Mouse (Mus musculus): ENCODE measurements at regions not wholly inside any gene's neighbourhood (a gene's known extent, or its start where the extent isn't known, plus 50 kb on each side); places are given as distances from the start of the nearest gene placed in this dataset.

DNA sequence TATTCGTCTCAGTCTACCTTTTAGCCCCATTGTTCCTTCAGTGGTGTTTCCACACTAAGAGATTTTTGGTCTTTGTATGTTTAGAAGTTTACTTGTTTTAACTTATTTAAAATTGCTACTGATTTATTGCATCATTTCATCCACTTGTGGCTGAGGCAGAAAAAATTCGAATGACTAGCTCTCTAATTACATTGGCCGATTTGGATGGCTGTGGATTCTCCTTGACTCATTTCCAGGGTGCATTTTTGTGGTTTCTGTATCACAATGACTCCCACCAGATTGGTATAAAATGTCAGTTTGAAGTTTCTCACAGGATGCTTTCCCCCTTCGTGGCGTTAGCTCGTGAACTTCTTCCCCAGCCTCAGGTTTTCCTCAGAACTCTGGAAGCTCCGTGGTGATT is 217.5 kb upstream of the Isl1 start:
- DNase-seq (no peak), ATAC-seq (ENCODE audit: low FRiP score, low TSS enrichment) (no peak)
- Histone ChIP-seq H3K4me2 (ENCODE audit: low read length) (no peak overlapping the region), H3K9me3 (ENCODE audit: control insufficient read depth, low read length) (no peaks in the 10 kb centered on the region), H3K4me3 (replicated peaks; ENCODE audit: low read depth, low read length) (no peak overlapping the region), H3K27me3 (ENCODE audit: control insufficient read depth, insufficient read depth, low read length) (no peaks in the 10 kb centered on the region), H3K27ac (replicated peaks; ENCODE audit: low read depth, low read length) (no peak overlapping the region), H3K4me1 (ENCODE audit: control insufficient read depth, insufficient read depth, low read length) (no peaks in the 10 kb centered on the region), H3K36me3 (ENCODE audit: control insufficient read depth, insufficient read depth, low read length) (no peaks in the 10 kb centered on the region), H3K9ac (replicated peaks; ENCODE audit: low read length) (no peak overlapping the region)
- 79% methylated on average over 7 of the region's 7 CpGs for WGBS

GRCm38 (mm10) chr13:116523713-116524303 is 214.3 kb upstream of the Isl1 start:
- no peak overlapping the region for H3K9ac ChIP-seq (replicated peaks; ENCODE audit: low read length)
- no peak overlapping the region for H3K4me2 ChIP-seq (ENCODE audit: low read length)
- no peak overlapping the region for H3K4me3 ChIP-seq (replicated peaks; ENCODE audit: low read depth, low read length)
- no peaks in the 10 kb centered on the region for H3K4me1 ChIP-seq (ENCODE audit: control insufficient read depth, insufficient read depth, low read length)
- H3K36me3 ChIP-seq (ENCODE audit: control insufficient read depth, insufficient read depth, low read length), result no peaks in the 10 kb centered on the region
- ATAC-seq (ENCODE audit: low FRiP score, low TSS enrichment) (0 out of 2 replicates have a peak, but pooled peaks have one; percentile 43), DNase-seq (peak; percentile 45)
- no peaks in the 10 kb centered on the region for H3K9me3 ChIP-seq (ENCODE audit: control insufficient read depth, low read length)
- no peak overlapping the region for H3K27ac ChIP-seq (replicated peaks; ENCODE audit: low read depth, low read length)
- 6% methylated on average over 8 of the region's 8 CpGs for WGBS
- H3K27me3 ChIP-seq (ENCODE audit: control insufficient read depth, insufficient read depth, low read length), result no peaks in the 10 kb centered on the region

DNA sequence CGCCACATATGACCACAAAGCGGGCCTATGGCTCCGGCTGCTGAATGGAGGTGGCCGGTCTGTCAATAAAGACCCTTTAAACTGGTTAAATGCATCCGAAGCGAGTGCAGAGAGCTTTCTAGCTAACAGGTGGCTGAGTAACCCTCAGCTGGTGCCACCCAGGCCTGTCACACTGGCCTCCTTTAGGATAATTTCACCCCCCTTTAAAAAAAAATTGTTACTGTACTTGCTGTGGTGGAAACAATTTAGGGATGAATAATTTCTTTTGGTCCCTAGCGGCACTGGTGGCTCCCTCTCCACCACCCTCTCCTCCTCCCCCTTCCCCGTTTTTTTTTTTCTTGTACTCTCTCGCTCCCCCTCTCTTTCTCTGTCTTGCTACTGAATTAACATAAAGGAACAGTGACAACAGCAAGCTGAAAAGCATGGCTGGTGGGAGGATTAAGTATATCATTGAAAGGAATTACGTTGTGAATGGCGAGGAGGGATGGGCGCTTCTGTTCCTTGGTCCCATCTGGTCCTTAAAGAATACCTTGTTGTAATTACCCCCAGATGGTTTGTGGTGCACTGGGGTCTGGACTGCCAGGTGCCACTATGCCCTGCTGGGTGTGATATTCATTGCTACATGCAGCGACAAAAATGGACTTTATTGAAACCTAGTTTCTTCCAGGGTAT is 205.3 kb upstream of the Isl1 start:
- H3K36me3 ChIP-seq (ENCODE audit: control insufficient read depth, insufficient read depth, low read length), result no peaks in the 10 kb centered on the region
- no peaks in the 10 kb centered on the region for H3K27me3 ChIP-seq (ENCODE audit: control insufficient read depth, insufficient read depth, low read length)
- peaks cover 7% of the 10 kb centered on the region for H3K4me1 ChIP-seq (ENCODE audit: control insufficient read depth, insufficient read depth, low read length)
- H3K4me3 ChIP-seq (replicated peaks; ENCODE audit: low read depth, low read length), result no peak overlapping the region; the same call in 1 of the 2 replicates
- H3K27ac ChIP-seq (replicated peaks; ENCODE audit: low read depth, low read length), result no peak overlapping the region
- peak; percentile 89 for ATAC-seq (ENCODE audit: low FRiP score, low TSS enrichment)
- no peaks in the 10 kb centered on the region for H3K9me3 ChIP-seq (ENCODE audit: control insufficient read depth, low read length)
- peak; percentile 68 for DNase-seq
- no peak overlapping the region for H3K9ac ChIP-seq (replicated peaks; ENCODE audit: low read length)
- 2% methylated on average over 13 of the region's 13 CpGs for WGBS
- peak overlapping the region; percentile 52 for H3K4me2 ChIP-seq (ENCODE audit: low read length)

- WGBS, result 24% methylated on average over 7 of the region's 7 CpGs
- Histone ChIP-seq H3K9me3 (ENCODE audit: control insufficient read depth, low read length) (no peaks in the 10 kb centered on the region), H3K36me3 (ENCODE audit: control insufficient read depth, insufficient read depth, low read length) (no peaks in the 10 kb centered on the region), H3K9ac (replicated peaks; ENCODE audit: low read length) (no peak overlapping the region), H3K27me3 (ENCODE audit: control insufficient read depth, insufficient read depth, low read length) (no peaks in the 10 kb centered on the region), H3K27ac (replicated peaks; ENCODE audit: low read depth, low read length) (no peak overlapping the region), H3K4me3 (replicated peaks; ENCODE audit: low read depth, low read length) (no peak overlapping the region; the same call in 1 of the 2 replicates), H3K4me2 (ENCODE audit: low read length) (peak overlapping the region; percentile 52), H3K4me1 (ENCODE audit: control insufficient read depth, insufficient read depth, low read length) (peaks cover 7% of the 10 kb centered on the region)
- DNase-seq (no peak), ATAC-seq (ENCODE audit: low FRiP score, low TSS enrichment) (peak; percentile 62)
Measured at GRCm38 (mm10) chr13:116514256-116514639, 204.8 kb upstream of the Isl1 start.

DNA sequence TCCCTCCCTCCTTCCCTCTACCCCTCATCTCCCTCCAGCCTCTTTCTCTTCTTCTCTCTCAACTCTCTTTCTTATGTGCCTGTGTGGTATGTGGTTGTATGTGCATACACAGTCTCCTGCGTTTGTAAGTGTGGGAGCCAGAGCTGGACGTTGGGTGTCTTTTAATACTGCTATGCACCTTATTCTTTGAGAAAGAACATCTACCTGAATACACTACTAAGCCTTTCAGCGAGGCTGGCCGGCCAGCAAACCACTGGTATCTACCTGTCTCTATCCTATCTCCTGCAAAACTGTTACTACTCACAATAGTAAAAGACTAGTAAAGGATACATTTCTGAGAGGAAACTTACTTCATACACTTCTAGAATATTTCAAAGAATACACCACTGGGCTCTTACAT is 202.9 kb upstream of the Isl1 start:
- Histone ChIP-seq H3K4me1 (ENCODE audit: control insufficient read depth, insufficient read depth, low read length) (peaks cover 7% of the 10 kb centered on the region), H3K4me2 (ENCODE audit: low read length) (no peak overlapping the region), H3K9me3 (ENCODE audit: control insufficient read depth, low read length) (no peaks in the 10 kb centered on the region), H3K27me3 (ENCODE audit: control insufficient read depth, insufficient read depth, low read length) (no peaks in the 10 kb centered on the region), H3K36me3 (ENCODE audit: control insufficient read depth, insufficient read depth, low read length) (no peaks in the 10 kb centered on the region), H3K9ac (replicated peaks; ENCODE audit: low read length) (no peak overlapping the region), H3K27ac (replicated peaks; ENCODE audit: low read depth, low read length) (no peak overlapping the region), H3K4me3 (replicated peaks; ENCODE audit: low read depth, low read length) (no peak overlapping the region)
- DNase-seq, result no peak
- no peak for ATAC-seq (ENCODE audit: low FRiP score, low TSS enrichment)
- 81% methylated on average over 4 of the region's 4 CpGs for WGBS

- ATAC-seq (ENCODE audit: low FRiP score, low TSS enrichment), result no peak
- Histone ChIP-seq H3K36me3 (ENCODE audit: control insufficient read depth, insufficient read depth, low read length) (no peaks in the 10 kb centered on the region), H3K9me3 (ENCODE audit: control insufficient read depth, low read length) (no peaks in the 10 kb centered on the region), H3K4me1 (ENCODE audit: control insufficient read depth, insufficient read depth, low read length) (no peaks in the 10 kb centered on the region), H3K27me3 (ENCODE audit: control insufficient read depth, insufficient read depth, low read length) (no peaks in the 10 kb centered on the region), H3K9ac (replicated peaks; ENCODE audit: low read length) (no peak overlapping the region), H3K4me3 (replicated peaks; ENCODE audit: low read depth, low read length) (no peak overlapping the region), H3K4me2 (ENCODE audit: low read length) (no peak overlapping the region), H3K27ac (replicated peaks; ENCODE audit: low read depth, low read length) (no peak overlapping the region)
- 92% methylated on average over 7 of the region's 7 CpGs for WGBS
- no peak for DNase-seq
Measured at GRCm38 (mm10) chr13:116508213-116508811, 198.8 kb upstream of the Isl1 start.

GRCm38 (mm10) chr13:116497659-116498414 is 188.3 kb upstream of the Isl1 start:
- Histone ChIP-seq H3K27me3 (ENCODE audit: control insufficient read depth, insufficient read depth, low read length) (no peaks in the 10 kb centered on the region), H3K27ac (replicated peaks; ENCODE audit: low read depth, low read length) (no peak overlapping the region), H3K9ac (replicated peaks; ENCODE audit: low read length) (no peak overlapping the region), H3K9me3 (ENCODE audit: control insufficient read depth, low read length) (no peaks in the 10 kb centered on the region), H3K4me3 (replicated peaks; ENCODE audit: low read depth, low read length) (no peak overlapping the region), H3K36me3 (ENCODE audit: control insufficient read depth, insufficient read depth, low read length) (no peaks in the 10 kb centered on the region), H3K4me2 (ENCODE audit: low read length) (0 out of 2 replicates have a peak overlapping the region, but pooled peaks have one; percentile 4), H3K4me1 (ENCODE audit: control insufficient read depth, insufficient read depth, low read length) (peaks cover 9% of the 10 kb centered on the region; the same call in 1 of the 2 replicates)
- WGBS, result 40% methylated on average over 6 of the region's 6 CpGs
- peak; percentile 78 for ATAC-seq (ENCODE audit: low FRiP score, low TSS enrichment)
- DNase-seq, result peak; percentile 39

GRCm38 (mm10) chr13:116495641-116496040 is 186.2 kb upstream of the Isl1 start:
- Histone ChIP-seq H3K27me3 (ENCODE audit: control insufficient read depth, insufficient read depth, low read length) (no peaks in the 10 kb centered on the region), H3K4me3 (replicated peaks; ENCODE audit: low read depth, low read length) (no peak overlapping the region), H3K9me3 (ENCODE audit: control insufficient read depth, low read length) (no peaks in the 10 kb centered on the region), H3K27ac (replicated peaks; ENCODE audit: low read depth, low read length) (no peak overlapping the region), H3K4me1 (ENCODE audit: control insufficient read depth, insufficient read depth, low read length) (peaks cover 9% of the 10 kb centered on the region; the same call in 1 of the 2 replicates), H3K4me2 (ENCODE audit: low read length) (no peak overlapping the region), H3K9ac (replicated peaks; ENCODE audit: low read length) (no peak overlapping the region), H3K36me3 (ENCODE audit: control insufficient read depth, insufficient read depth, low read length) (no peaks in the 10 kb centered on the region)
- no peak for ATAC-seq (ENCODE audit: low FRiP score, low TSS enrichment)
- WGBS, result 28% methylated on average over 2 of the region's 2 CpGs
- no peak for DNase-seq

Data from midbrain, embryonic 14.5 days (tissue).